Mouse (Mus musculus) yolk sac, embryonic 10.5 days (tissue): ENCODE data around the gene Ctnnd2.
A peak's percentile ranks its signal among the peaks of the same experiment; 100 is the strongest.

Experiments used
- DNase-seq: peaks from one replicate; pipeline ENCODE4 v3.0.0-alpha.2; 2017; ENCODE audit warnings: low spot score

Ctnnd2 gene

GRCm38 (mm10) chr15:30992901-30993300 lies 820.5 kb downstream of the Ctnnd2 start:
- no peak for DNase-seq

- no peak for DNase-seq
Measured at GRCm38 (mm10) chr15:30995346-30995745, 823.0 kb downstream of the Ctnnd2 start.

GRCm38 (mm10) chr15:31004468-31004867 lies 832.1 kb downstream of the Ctnnd2 start:
- DNase-seq: no peak

GRCm38 (mm10) chr15:31004976-31005375 lies 832.6 kb downstream of the Ctnnd2 start:
- no peak for DNase-seq

GRCm38 (mm10) chr15:31006050-31006824 lies 833.8 kb downstream of the Ctnnd2 start:
- DNase-seq: peak; percentile 1

- no peak for DNase-seq
Measured at GRCm38 (mm10) chr15:31006825-31007157, 834.4 kb downstream of the Ctnnd2 start.

- DNase-seq: no peak
Measured at GRCm38 (mm10) chr15:31008594-31008993, 836.2 kb downstream of the Ctnnd2 start.

GRCm38 (mm10) chr15:31020769-31021168 lies 848.4 kb downstream of the Ctnnd2 start:
- no peak for DNase-seq

- no peak for DNase-seq
Measured at GRCm38 (mm10) chr15:31022012-31022411, 849.6 kb downstream of the Ctnnd2 start.

GRCm38 (mm10) chr15:31022497-31022896 lies 850.1 kb downstream of the Ctnnd2 start:
- no peak for DNase-seq

GRCm38 (mm10) chr15:31023766-31024165 lies 851.4 kb downstream of the Ctnnd2 start:
- DNase-seq: no peak

GRCm38 (mm10) chr15:31027448-31028230 lies 855.2 kb downstream of the Ctnnd2 start:
- no peak for DNase-seq

GRCm38 (mm10) chr15:31044983-31045382 lies 872.6 kb downstream of the Ctnnd2 start:
- DNase-seq: no peak

- DNase-seq: no peak
Measured at GRCm38 (mm10) chr15:31051496-31051895, 879.1 kb downstream of the Ctnnd2 start.

GRCm38 (mm10) chr15:31056145-31056544 lies 883.8 kb downstream of the Ctnnd2 start:
- DNase-seq: no peak

- no peak for DNase-seq
Measured at GRCm38 (mm10) chr15:31058315-31058714, 885.9 kb downstream of the Ctnnd2 start.

GRCm38 (mm10) chr15:31063734-31064133 lies 891.3 kb downstream of the Ctnnd2 start:
- DNase-seq: no peak

- DNase-seq: no peak
Measured at GRCm38 (mm10) chr15:31068127-31068526, 895.7 kb downstream of the Ctnnd2 start.

- no peak for DNase-seq
Measured at GRCm38 (mm10) chr15:31070311-31070710, 897.9 kb downstream of the Ctnnd2 start.
